Comparison of ENCODE assay signal across 10 mouse cellular contexts in genomic region chr11:19423841-19424815, GRCm38 (mm10).
DNase-seq lines count a peak whose midpoint lies in the region; ATAC-seq and TF ChIP-seq lines count a peak whose summit lies in the region.
"Had no signal": no experiment of that assay in that cellular context is flagged by ENCODE, and none has a peak within 500 bp of the region (broad histone marks: within the 10 kb centered on the region; RNA-seq: fewer than 3 reads in every experiment).

No protein-coding gene starts in this region.

- H3K36me3 ChIP-seq in hindbrain, embryonic 11.5 days (ENCODE audit: control insufficient read depth, insufficient read depth, low read length): no peaks in the 10 kb centered on the region
- no peaks in the 10 kb centered on the region for H3K36me3 ChIP-seq in hindbrain, embryonic 10.5 days
- no peaks in the 10 kb centered on the region for H3K36me3 ChIP-seq in lung, embryonic 16.5 days (ENCODE audit: control insufficient read depth, insufficient read depth, low read length)
- H3K36me3 ChIP-seq in forebrain, postnatal 0 days (ENCODE audit: insufficient read depth): no peaks in the 10 kb centered on the region
- no peaks in the 10 kb centered on the region for H3K36me3 ChIP-seq in thymus, adult 2 months (ENCODE audit: control insufficient read depth, insufficient read depth, low read length)
- H3K36me3 ChIP-seq: G1E; heart, embryonic 13.5 days had no signal

- H3K27me3 ChIP-seq in hindbrain, embryonic 11.5 days (ENCODE audit: control insufficient read depth, insufficient read depth, low read length): no peaks in the 10 kb centered on the region
- no peaks in the 10 kb centered on the region for H3K27me3 ChIP-seq in hindbrain, embryonic 10.5 days (ENCODE audit: insufficient read depth, poor library complexity, severe bottlenecking)
- no peaks in the 10 kb centered on the region for H3K27me3 ChIP-seq in lung, embryonic 16.5 days (ENCODE audit: control insufficient read depth, insufficient read depth, low read depth, low read length)
- H3K27me3 ChIP-seq in forebrain, postnatal 0 days (ENCODE audit: insufficient read depth, low read length): no peaks in the 10 kb centered on the region
- H3K27me3 ChIP-seq in thymus, adult 2 months (ENCODE audit: control insufficient read depth, insufficient read depth, low read length): no peaks in the 10 kb centered on the region
- H3K27me3 ChIP-seq: heart, embryonic 13.5 days had no signal

- no peak overlapping the region for H3K27ac ChIP-seq in hindbrain, embryonic 11.5 days (ENCODE audit: low read depth, low read length)
- no peak overlapping the region for H3K27ac ChIP-seq in hindbrain, embryonic 10.5 days
- no peak overlapping the region for H3K27ac ChIP-seq in lung, embryonic 16.5 days (ENCODE audit: low read length)
- no peak overlapping the region for H3K27ac ChIP-seq in forebrain, postnatal 0 days (ENCODE audit: low read depth, low read length)
- H3K27ac ChIP-seq in thymus, adult 2 months (ENCODE audit: control insufficient read depth, insufficient read depth, low read length): no peak overlapping the region
- H3K27ac ChIP-seq: heart, embryonic 13.5 days had no signal

- no peak for ATAC-seq in hindbrain, embryonic 11.5 days (ENCODE audit: low FRiP score)
- ATAC-seq in lung, embryonic 16.5 days (ENCODE audit: low read depth): no peak
- ATAC-seq in forebrain, postnatal 0 days: no peak

- WGBS in hindbrain, embryonic 11.5 days: 68% methylated on average over 20 of the region's 20 CpGs
- WGBS in hindbrain, embryonic 10.5 days: 71% methylated on average over 20 of the region's 20 CpGs
- 47% methylated on average over 20 of the region's 20 CpGs for WGBS in lung, embryonic 16.5 days
- WGBS in forebrain, postnatal 0 days: 71% methylated on average over 20 of the region's 20 CpGs
- 83% methylated on average over 20 of the region's 20 CpGs for WGBS in thymus, adult 2 months

- H3K9me3 ChIP-seq in hindbrain, embryonic 11.5 days (ENCODE audit: control insufficient read depth, low read length): no peaks in the 10 kb centered on the region
- no peaks in the 10 kb centered on the region for H3K9me3 ChIP-seq in hindbrain, embryonic 10.5 days
- no peaks in the 10 kb centered on the region for H3K9me3 ChIP-seq in lung, embryonic 16.5 days (ENCODE audit: control insufficient read depth, low read length)
- H3K9me3 ChIP-seq in forebrain, postnatal 0 days (ENCODE audit: low read length): no peaks in the 10 kb centered on the region
- H3K9me3 ChIP-seq: G1E; heart, embryonic 13.5 days had no signal

- H3K4me3 ChIP-seq in hindbrain, embryonic 11.5 days (ENCODE audit: low read depth, low read length): no peak overlapping the region
- H3K4me3 ChIP-seq in hindbrain, embryonic 10.5 days: no peak overlapping the region
- no peak overlapping the region for H3K4me3 ChIP-seq in lung, embryonic 16.5 days (ENCODE audit: low read length)
- no peak overlapping the region for H3K4me3 ChIP-seq in forebrain, postnatal 0 days (ENCODE audit: low read depth, low read length)
- no peak overlapping the region for H3K4me3 ChIP-seq in thymus, adult 2 months (ENCODE audit: control insufficient read depth, insufficient read depth, low read length)
- H3K4me3 ChIP-seq: heart, embryonic 13.5 days had no signal

- no peak overlapping the region for H3K9ac ChIP-seq in hindbrain, embryonic 11.5 days (ENCODE audit: low read depth, low read length)
- no peak overlapping the region for H3K9ac ChIP-seq in lung, embryonic 16.5 days (ENCODE audit: low read length)
- H3K9ac ChIP-seq in forebrain, postnatal 0 days: no peak overlapping the region
- H3K9ac ChIP-seq: heart, embryonic 13.5 days had no signal

- peak; percentile 6 for DNase-seq in hindbrain, embryonic 11.5 days (ENCODE audit: low spot score)
- no peak for DNase-seq in hindbrain, embryonic 10.5 days (ENCODE audit: low spot score)
- DNase-seq in gastrocnemius, postnatal 25 days: peak; percentile 46
- DNase-seq in layer of hippocampus, adult 11-12 months (ENCODE audit: low spot score): peak; percentile 43
- peak; percentile 43 for DNase-seq in skeletal muscle tissue, adult 2 months (ENCODE audit: low read depth, low spot score)
- DNase-seq in forebrain, postnatal 0 days: no peak
- DNase-seq in thymus, adult 2 months: no peak

- no peak overlapping the region for H3K4me2 ChIP-seq in hindbrain, embryonic 11.5 days (replicated peaks; ENCODE audit: low read depth, low read length)
- peak overlapping the region; percentile 9; the same call in 1 of the 2 replicates for H3K4me2 ChIP-seq in lung, embryonic 16.5 days (ENCODE audit: low read depth, low read length)
- H3K4me2 ChIP-seq in forebrain, postnatal 0 days (ENCODE audit: low read depth): no peak overlapping the region
- H3K4me2 ChIP-seq: heart, embryonic 13.5 days had no signal

- no peaks in the 10 kb centered on the region for H3K4me1 ChIP-seq in hindbrain, embryonic 11.5 days (replicated peaks; ENCODE audit: control insufficient read depth, insufficient read depth, low read length)
- H3K4me1 ChIP-seq in hindbrain, embryonic 10.5 days (replicated peaks): 0 out of 2 replicates have a peak, but pooled peaks cover 6% of the 10 kb centered on the region
- H3K4me1 ChIP-seq in lung, embryonic 16.5 days (replicated peaks; ENCODE audit: control insufficient read depth, insufficient read depth, low read length): no peaks in the 10 kb centered on the region
- no peaks in the 10 kb centered on the region for H3K4me1 ChIP-seq in forebrain, postnatal 0 days (ENCODE audit: insufficient read depth)
- no peaks in the 10 kb centered on the region for H3K4me1 ChIP-seq in thymus, adult 2 months (replicated peaks; ENCODE audit: control insufficient read depth, insufficient read depth, low read length)
- H3K4me1 ChIP-seq: heart, embryonic 13.5 days had no signal

- TF ChIP-seq POLR2A in thymus, adult 2 months (IDR thresholded peaks at IDR 0.05; ENCODE audit: control insufficient read depth, extremely low read depth, insufficient read depth, low read length, poor library complexity): no peak

- TF ChIP-seq CTCF in forebrain, postnatal 0 days (IDR thresholded peaks at IDR 0.05; ENCODE audit: low read depth): no peak
- no peak for TF ChIP-seq CTCF in thymus, adult 2 months (IDR thresholded peaks at IDR 0.05; ENCODE audit: borderline replicate concordance, control insufficient read depth, extremely low read depth, insufficient read depth, low read length, poor library complexity)

Comparison
In these comparisons a context has a peak if more than half of its experiments do, and no peak if none do; other contexts are left out.
1. DNase-seq: peak in hindbrain, embryonic 11.5 days (single experiment), gastrocnemius, postnatal 25 days (single experiment), layer of hippocampus, adult 11-12 months (single experiment) and skeletal muscle tissue, adult 2 months (single experiment); none in hindbrain, embryonic 10.5 days (single experiment), forebrain, postnatal 0 days (single experiment) and thymus, adult 2 months (single experiment).